Mouse (Mus musculus) thymus, postnatal 10 days (tissue): ENCODE measurements around the gene Fads3.

ENCODE experiments used
- DNase-seq, 2 experiments: peaks; one replicate each; pipeline ENCODE4 v3.0.0; 2021; ENCODE audit warnings: low spot score in 2 of 2

Fads3 gene

DNA sequence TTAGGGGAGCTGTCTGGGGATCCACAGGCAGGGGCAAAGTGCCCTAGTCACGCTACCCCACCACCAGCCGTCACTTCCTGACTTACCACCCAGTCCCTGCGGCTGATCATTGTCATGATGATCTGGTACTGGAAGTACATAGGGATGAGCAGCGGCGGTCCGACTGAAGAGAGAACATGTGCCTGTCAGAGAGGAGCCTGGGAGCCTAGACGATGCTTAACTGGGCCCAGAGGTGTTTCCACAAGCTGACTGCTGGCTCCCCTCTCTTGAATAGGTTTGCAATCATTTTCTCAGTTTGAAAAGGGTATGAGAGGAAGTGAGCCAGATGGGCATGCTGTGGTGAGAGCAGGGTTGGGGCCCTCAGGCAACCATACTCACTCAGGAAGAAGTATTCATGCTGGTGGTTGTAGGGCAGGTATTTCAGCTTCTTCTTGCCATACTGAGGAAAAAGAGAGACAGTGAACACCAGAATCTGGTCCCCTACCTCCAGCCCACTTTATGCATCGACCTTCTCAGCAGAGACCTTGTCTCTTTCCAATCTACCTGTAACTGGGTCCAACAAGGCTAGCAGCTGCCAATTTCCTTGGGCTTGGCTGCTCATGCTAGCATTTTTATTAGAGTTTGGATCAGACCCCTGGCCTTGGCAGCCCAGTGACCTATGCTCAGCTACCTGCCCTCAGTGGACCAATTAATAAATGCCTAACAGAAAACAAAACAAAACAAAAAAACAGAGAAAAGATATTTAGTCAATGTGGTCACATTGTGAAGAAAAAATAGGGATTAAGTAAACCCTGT, 29.0 kb downstream of the Fads3 start:
- DNase-seq, result peak; percentile 33 to 44

DNA sequence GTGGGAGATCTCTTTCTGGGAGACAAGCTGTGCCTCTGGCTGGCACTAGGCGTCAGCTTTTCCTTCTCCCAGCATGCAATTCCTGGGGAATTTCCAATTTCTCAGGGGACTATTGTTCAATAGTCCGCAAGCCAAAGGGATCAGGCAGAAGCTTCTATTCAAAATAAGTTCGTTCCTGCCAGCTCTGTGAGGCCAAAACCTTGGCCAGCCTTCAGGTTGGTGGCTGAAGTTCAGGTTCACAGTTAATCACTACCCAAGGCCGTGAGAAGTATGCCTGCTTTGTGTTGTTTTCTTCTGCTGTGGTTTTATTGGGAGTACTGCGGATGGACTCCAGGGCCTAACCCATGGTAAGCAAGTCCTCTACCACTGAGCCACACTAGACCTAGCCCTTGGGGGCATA, 29.8 kb downstream of the Fads3 start:
- DNase-seq, result no peak

DNA sequence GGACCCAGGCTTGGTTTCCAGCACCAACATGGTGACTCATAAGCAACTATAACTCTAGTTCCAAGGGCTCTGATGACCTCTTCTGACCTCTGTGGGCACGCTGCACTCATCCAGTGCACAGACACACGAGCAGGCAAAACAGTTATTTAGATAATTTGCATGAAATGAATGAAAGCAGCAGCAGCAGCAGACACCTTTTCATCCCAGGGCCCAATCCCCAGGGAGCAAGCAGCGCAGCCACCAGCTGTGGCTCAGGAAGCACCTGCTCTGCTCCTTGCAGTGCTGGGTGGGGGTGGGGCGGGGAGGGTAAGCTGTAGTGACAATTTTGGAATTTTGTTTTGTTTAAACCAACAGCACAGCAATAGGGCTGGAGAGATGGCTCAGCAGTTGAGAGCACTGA, 30.5 kb downstream of the Fads3 start:
- DNase-seq, result no peak

DNA sequence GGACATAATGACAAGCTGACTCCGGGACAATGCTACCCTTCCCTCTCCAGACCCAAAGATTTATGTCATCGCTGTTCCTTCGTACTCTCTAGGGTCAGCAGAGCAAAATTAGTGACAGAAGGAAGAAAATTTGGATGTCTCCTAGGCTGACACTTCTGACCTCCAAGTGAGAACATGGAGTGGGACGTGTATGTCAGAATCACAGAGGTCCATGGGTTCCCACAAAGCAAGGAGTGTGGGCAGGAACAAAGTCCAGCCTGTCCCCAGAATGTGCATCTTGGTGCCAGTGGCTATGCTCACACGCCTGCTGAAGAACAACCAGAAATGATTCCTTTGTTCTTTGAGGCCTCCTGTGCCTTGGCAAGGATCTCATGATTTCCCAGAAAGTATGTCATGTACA, 31.8 kb downstream of the Fads3 start:
- no peak for DNase-seq

DNA sequence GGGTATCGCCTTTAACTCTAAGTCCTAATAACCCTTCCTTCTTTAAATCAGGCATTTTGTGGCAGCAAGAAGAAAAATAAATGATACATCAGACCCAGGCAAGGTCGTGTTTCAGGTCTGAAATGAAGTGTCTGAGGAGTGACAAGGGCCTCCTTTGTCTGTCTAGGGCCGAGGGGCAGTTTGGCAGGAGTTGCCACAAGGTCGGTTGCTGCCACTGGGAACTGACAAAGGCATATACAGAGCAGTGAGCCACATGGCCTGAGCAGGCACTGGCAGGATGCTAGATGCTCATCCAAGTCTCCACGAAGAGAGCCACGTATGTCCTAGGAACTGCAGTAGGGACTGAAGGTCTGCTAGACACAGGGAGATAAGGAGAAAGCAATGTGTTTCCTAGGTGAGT, 37.0 kb downstream of the Fads3 start:
- DNase-seq, result no peak

DNA sequence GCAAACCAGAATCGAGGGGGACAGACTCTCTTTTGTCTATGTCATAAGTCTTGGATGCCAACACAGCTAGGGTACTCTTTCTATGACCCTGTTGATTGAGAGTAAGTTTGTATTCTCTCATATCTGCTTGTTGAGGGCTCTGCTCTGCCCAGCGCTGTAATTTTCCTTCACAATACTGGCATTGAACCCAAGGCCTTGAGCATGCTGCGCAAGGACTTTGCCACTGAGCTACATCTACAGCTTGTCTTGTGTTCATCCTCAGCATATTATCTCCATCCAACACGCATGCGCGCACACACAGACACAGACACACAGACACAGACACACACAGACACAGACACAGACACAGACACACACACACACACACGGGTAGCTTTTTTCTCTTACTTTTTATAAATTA, 39.0 kb downstream of the Fads3 start:
- no peak for DNase-seq

DNA sequence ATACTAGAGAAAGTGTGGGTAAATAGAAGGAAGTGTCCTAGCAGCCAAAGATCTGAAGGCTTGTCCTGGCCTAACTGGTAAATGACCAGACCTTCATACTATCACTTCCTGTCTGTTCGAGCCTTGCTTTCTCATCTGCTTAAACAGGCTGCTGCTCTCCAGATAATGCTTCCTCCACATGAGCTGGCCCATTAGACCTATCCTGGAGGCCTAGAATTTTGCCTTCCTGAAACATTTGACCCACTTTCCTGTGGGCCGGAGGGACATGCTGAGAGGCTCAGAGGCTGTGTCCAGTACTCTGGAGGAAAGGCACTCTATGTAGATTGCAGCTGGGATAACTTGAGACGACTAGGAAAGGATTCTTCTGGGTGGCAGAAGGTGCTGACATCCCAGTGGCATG, 40.7 kb downstream of the Fads3 start:
- DNase-seq, result no peak

DNA sequence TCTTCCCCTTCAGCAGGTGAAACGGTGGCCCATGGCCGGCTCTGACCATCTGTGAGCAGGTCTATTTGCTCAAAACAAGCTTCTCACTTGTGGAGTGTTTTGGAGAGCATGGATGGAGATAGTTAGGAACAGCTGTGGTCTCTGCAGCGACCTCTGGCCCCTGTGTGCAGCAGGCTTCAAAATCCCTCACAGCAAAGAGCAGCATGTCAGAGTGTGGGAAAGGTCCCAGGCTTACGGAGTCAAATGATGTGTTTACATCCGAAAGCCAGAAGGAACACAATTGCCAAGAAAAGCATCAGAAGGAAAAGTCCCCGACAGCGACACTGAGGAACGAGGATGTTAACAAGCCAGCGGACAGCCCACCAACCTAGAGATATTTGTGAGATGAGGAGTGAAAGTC, 44.1 kb downstream of the Fads3 start:
- DNase-seq, result no peak

DNA sequence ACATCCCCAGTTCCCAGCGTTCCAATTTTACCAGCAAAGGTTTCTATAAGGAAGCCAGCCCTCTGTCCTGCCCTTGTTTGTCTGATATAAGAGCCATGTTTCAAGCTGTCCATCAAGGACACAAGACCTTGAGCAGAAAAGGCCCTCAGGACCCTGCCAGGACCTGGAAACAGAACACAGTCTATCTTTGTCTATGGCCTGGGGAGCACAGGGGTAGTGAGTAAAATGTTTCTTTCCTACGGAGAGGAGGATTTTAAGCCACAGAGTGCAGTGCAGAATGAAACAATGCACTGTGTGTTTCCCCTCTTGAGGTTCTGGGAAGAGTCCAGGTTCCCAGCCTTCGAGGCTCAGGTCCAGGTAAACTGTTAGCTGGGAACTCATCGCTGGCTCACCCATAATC, 45.6 kb downstream of the Fads3 start:
- no peak for DNase-seq

DNA sequence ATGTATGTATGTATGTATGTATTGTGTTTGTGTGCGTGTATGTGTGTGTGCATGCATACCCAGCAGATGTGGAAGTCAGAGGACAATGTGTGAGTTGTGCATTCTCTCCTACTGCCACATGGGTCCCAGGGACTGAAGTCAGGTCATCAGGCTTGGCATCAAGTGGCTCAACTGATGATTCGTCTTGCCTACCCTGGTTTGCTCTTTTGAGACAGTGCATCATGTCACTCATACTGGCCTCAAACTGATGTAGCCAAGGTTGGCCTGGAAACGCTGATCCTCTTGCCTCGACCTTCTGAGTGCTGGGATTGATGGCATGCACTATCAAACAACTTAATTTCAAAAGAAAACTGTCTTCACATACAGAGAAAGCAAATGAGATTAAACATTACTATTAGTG, 52.5 kb downstream of the Fads3 start:
- DNase-seq, result no peak

DNA sequence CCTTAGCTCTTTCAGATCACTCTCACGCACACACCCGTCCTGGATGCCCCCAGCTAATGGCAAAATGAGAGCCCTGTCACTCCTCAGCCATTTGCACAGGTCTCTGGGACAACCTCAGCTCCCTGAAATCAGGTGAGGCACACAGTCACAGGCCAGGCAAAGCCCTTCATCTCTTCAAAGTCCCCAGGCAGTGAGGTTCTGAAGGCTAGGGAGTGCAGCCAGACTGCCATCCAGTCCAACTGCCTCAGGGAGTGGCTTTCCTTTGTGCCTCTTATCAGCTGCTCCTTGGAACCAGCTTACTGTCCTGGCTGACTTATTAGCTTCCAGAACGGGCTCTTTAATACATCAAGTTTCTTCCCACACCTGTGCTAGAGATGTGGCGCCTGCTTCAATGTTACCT, 53.3 kb downstream of the Fads3 start:
- DNase-seq, result no peak

DNA sequence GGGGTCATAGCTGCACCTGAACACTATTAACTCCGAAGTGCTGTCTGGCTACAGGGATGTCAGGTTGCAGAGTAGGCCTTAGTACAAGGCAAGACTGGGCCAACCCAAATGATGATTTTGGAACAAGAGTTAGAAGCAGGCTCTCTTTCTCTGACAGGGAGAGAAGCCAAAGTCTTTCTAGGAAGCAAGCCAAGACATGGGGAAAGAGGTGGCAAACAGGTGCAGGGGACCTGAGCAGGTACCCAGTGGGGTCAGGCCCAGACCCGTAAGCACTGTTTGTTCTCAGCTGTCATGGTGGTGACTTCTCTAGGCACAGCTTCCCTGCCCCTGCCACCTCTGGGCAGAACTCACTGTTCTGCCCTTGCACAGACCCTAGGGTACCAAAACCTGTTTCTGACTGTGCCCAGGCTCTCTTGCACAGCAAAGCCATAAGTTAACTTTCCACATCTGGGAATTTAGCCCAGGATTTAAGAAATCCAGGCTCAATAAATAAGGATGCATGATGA, 55.1 kb downstream of the Fads3 start:
- no peak for DNase-seq

DNA sequence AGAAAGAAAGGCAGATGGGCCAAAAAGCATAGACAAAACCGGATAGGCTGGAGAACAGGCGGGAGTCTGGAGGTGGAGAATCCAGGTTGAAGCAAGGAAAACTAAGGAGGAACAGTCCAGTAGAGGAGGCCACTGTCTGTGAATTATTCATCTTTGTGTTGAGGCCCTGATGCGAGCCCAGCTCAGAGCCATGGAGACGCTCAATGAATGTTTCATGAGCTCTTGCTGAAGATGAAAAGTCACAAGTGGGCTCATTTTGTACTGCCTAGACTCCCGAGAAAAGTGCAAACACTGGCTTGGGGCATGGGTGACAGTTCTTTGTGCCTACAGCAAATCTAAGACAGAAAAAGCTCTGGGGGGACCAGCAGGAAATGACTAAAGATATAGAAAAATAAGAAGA, 56.5 kb downstream of the Fads3 start:
- DNase-seq, result no peak

DNA sequence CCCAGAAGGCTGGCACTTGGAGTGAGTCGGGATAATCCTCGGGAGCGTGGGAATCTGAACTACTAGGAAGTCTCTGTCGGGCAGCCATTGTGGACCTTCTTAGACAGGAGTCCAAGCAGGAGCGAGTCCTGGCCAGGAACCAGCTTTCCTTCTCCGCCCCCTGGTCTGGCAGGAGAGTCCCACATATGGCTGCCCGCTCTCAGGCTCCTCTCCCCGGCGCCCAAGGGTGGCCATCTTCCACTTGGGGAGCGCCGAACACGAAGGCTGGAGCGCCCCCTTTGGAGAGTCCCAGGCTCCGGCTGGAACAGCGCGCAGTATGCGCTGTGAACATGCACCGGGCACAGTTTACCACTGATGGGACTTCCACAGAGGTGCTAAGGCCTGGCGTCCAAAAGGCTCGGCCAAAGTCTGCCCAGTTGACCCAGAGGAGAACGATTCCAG, 59.3 kb downstream of the Fads3 start:
- DNase-seq, result peak; percentile 71 to 79

DNA sequence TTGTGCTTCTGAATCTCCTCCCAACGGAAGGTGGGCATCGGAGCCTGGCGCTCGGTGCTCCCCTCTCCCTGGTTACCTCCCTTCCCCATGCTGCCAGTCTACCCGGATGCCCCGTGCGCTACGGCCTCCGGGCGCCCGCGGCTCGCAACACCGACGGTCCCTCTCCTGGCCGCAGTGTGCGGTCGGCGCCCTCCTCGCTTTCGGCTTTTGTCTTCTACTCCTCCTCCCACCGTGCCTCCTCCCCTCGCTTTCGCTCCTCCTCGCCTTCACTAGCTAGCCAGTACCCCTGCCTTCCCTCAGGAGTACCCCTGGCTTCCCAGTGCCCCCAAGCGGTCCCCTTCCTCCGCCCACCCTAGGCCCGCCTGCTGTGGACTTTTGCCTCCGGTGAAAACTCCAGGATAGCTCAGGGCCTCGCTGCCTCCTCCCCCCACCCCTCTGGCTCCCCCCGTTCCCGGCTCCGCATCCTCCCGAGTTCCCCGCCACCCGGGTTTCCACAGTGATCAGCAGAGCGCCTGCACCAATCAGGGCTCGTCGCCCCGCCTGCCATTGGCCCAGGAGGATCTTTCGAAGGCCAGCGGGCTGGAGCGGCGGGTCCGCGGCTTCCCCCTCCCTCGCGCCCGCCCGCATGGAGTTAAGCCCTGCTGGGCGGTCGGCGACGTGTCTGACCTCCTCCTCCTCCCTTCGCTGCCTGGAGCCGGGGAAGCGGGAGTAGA, 60.1 kb downstream of the Fads3 start, which contains the start of gene Fads2:
Gene Fads2 (minus strand): TSS at position 406 of the 713 bp plus-strand sequence.
- DNase-seq, result peak; percentile 63 to 65

DNA sequence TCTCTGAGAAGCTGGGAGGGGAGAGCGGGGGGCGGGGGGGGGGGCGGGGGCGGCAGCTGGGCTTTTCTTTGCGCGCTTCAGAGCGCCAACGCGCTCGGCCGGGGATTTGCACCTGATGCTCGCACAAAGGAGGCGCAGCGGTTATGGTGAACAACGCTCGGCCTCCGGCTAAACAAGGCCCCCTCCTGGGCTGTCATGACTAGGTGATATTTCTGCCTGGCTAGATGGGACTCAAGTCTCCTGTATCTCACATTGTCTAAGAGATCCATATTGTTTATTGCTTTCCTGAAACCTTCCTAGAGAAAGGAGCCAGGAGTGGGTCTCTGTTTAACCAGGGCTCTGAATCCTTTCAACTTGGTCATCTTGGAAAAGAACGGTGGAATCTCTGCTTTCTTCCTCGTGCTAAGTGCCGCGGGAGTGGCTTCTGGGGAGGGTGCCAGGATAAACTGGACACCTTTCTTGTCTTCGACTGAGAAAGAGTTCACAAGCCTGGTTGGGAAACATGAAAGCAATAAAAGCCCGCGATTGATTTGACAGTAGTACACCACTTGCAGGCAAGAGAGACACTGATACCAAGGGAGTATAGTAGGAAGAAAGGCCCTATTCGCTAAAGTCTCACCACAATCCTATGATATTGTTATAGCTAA, 60.8 kb downstream of the Fads3 start:
- peak; percentile 47 to 55 for DNase-seq

DNA sequence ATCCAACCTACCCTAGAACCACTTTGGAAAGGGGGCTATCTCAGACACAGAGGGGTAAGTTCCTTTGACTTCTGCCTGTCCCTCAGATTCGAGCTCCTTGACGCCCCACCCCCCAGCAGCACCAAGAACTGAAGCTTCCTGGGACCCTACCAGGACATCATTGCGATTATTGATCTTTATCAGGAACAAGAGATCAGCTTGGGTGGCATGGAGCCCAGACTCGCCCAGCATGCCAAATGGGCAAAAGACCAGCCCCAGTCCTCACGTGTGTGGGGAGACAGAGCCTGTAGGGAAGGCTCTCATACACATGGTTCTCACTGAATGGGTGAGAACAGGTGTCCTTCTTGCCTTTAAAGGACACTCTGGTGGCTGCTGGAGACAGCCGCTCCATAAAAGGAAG, 62.9 kb downstream of the Fads3 start:
- DNase-seq, result no peak

DNA sequence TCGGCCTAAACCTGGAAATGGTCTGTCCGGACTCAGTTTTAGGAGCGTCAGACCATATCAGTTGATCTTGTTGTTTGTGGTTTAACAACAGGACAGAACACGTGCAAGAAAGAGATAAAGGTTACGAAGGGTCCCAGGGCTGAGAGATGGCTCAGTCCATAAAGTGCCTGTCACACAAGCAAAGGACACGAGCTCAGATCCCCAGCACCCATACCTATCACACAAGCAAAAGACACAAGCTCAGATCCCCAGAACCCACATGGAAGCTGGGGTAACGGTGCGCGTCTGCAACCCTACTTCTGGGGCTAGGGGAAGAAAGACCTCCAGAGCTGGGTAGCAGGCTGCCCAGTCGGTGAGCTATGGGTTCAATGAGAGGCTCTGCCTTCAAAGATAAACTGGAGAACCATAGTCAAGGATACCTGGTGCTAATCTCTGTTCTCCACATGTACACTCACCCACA, 63.7 kb downstream of the Fads3 start:
- no peak for DNase-seq

DNA sequence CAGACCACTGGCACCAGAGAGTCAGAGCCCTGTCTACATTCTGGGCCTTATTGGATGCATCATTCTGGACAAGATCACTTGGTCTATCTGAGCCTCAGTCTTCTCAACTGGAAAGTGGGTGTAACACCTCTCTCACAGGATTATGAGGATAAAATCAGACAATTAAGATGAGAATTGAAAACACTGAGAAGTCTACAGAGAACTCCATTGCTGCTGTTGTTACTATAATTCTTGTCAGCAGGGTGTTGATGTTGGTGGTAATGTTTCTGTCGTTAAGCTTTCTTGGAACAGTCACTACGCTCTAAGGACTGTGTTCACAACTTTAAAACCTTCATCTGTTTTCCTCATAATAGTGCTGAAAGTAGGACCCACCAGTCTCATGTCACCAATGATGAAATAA, 65.3 kb downstream of the Fads3 start:
- no peak for DNase-seq

DNA sequence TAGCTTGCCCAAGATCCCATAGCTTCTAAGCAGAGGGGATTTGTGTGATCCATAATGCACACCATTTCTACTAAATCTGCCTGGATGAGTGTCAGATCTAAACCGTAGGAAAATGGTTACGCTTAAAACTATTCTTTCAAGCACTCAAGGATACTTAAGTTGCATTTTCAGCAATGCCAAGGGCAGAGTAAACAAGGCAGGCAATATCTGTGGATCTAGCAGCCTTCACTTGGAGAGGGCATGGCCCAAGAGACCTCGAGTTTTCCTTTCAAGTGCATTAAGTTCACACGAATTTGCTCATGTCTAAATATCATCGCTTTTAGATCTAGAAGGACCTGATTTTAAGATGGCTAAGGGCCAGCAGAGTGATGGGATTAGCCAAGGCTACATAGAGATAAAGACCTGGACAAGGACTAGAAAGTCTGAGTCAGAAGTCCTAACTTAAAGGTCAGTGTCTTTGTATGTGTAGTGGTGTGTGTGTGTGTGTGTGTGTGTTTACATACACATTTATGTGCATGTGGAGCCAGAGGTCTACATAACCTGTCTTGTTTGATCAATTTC, 65.8 kb downstream of the Fads3 start:
- DNase-seq, result no peak

DNA sequence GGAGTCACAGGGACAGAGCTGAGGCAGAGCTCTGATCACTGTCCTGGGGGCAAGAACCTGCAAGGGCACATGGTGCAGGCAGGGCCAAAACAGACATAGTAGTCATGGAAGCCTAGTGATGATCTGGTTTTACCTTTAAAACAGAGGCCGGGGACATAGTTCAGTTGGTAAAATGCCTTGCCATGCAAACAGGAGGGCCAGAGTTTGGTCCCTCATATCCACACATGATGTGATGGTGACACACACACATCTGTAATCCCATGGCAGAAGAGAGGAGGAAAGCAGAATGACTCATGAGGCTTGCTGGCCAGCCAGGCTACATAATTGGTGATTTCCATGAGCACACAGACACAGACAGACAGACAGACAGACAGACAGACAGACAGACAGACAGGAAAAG, 66.8 kb downstream of the Fads3 start:
- DNase-seq, result no peak

DNA sequence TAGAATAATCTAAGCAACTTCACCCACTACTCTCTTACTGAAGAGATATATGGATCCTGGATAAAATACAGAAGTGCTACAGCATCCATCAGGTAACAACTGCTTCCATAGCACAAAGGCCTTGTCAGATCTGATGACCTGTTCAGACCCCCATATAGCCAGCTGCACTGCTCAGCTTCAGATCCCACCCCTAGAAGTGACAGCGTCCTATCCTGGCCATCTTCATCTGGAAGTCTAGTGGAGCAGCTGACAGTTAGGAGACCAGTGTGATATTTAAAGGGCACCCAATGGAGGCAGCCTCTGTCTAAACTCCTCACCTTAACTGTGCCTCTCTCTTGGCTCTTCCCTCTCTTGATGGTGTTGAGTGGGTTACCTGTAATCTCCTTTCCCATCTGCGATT, 67.3 kb downstream of the Fads3 start:
- DNase-seq, result no peak
